Mouse (Mus musculus) frontal cortex, adult (tissue): Measurements from ENCODE around the gene Trnt1.

Experiments used
- ATAC-seq: cut with Nextera tagmentation; 2 replicates; pipeline ENCODE4 v1.9.2; 2017; ENCODE audit warnings: mild to moderate bottlenecking, moderate library complexity, mixed read lengths; ENCODE audit not compliant: low TSS enrichment

Trnt1 gene

GRCm38 (mm10) chr6:106768640-106769289 is at the start of gene Trnt1:
Trnt1 (plus strand) TSS chr6:106769120.
- peak; percentile 99 for ATAC-seq

GRCm38 (mm10) chr6:106725642-106726041 is 43.3 kb upstream of the Trnt1 start:
- ATAC-seq = no peak

- no peak for ATAC-seq
These were observed 42.8 kb upstream of the Trnt1 start for GRCm38 (mm10) chr6:106726078-106726477.

- ATAC-seq = no peak
These were observed 41.2 kb upstream of the Trnt1 start for GRCm38 (mm10) chr6:106727703-106728102.

GRCm38 (mm10) chr6:106729682-106730314 is 39.1 kb upstream of the Trnt1 start:
- ATAC-seq = no peak

- no peak for ATAC-seq
These were observed 36.4 kb upstream of the Trnt1 start for GRCm38 (mm10) chr6:106732563-106732962.

GRCm38 (mm10) chr6:106738229-106738628 is 30.7 kb upstream of the Trnt1 start:
- ATAC-seq = no peak

- ATAC-seq = no peak
These were observed 28.6 kb upstream of the Trnt1 start for GRCm38 (mm10) chr6:106740244-106740825.

GRCm38 (mm10) chr6:106743556-106744233 is 25.2 kb upstream of the Trnt1 start:
- ATAC-seq = no peak

GRCm38 (mm10) chr6:106745673-106746394 is 23.1 kb upstream of the Trnt1 start:
- no peak for ATAC-seq

- no peak for ATAC-seq
These were observed 21.7 kb upstream of the Trnt1 start for GRCm38 (mm10) chr6:106747251-106747650.

GRCm38 (mm10) chr6:106747804-106748203 is 21.1 kb upstream of the Trnt1 start:
- no peak for ATAC-seq

- no peak for ATAC-seq
These were observed 20.0 kb upstream of the Trnt1 start, which contains the start of gene Il5ra for GRCm38 (mm10) chr6:106748887-106749388. Il5ra (minus strand) TSS chr6:106749037.

- ATAC-seq = no peak
These were observed 18.6 kb upstream of the Trnt1 start for GRCm38 (mm10) chr6:106750291-106750690.

- no peak for ATAC-seq
These were observed 10.6 kb upstream of the Trnt1 start for GRCm38 (mm10) chr6:106758299-106758698.

GRCm38 (mm10) chr6:106760473-106761218 is 8.3 kb upstream of the Trnt1 start:
- ATAC-seq = no peak

- no peak for ATAC-seq
These were observed 7.4 kb upstream of the Trnt1 start for GRCm38 (mm10) chr6:106761486-106761885.

GRCm38 (mm10) chr6:106765892-106766291 is 3.0 kb upstream of the Trnt1 start:
- ATAC-seq = no peak

GRCm38 (mm10) chr6:106766774-106767173 is 2.1 kb upstream of the Trnt1 start:
- no peak for ATAC-seq

GRCm38 (mm10) chr6:106769290-106769866 is 458 bp downstream of the Trnt1 start:
- ATAC-seq = no peak; the same call in none of the 2 replicates

- no peak for ATAC-seq
These were observed 1.1 kb downstream of the Trnt1 start for GRCm38 (mm10) chr6:106770046-106770445.
